ENCODE assay signal across 8 mouse cellular contexts in the genomic region with DNA sequence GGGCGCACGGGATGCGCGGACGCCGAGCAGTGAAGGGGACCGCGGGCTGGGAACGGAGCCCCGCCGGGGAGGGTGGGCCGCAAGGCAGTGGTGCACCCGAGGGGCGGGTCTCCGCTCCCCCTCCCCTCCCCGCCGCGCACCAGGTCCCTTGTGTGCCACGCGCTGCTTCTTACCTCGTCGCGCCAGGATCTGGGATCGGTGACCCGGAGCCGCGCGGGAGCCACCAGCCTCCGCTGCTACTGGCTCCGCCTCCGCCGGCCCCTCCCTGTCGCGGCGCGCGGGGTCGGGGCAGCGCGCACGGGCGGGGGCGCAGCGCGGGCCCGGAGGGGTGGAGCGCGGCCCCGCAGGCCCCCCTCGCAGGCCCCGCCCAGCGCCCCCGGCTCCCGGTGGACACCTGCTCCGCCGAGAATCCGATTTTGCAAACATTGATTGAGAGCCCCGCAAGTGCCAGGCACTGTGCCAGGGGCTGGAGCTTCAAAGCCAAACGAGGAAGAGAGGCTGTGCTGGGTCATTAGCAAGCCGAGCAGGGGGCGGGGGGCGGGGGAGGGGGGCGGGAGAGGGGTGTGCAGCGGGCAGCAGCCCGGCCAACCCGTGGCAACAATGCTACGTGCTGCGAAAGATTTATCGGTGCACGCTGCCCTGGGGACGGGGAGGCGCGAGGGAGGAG. TPM values are rescaled to one million over a fixed set of nuclear protein-coding genes. Genes with fewer than 3 reads are reported as not detected.
DNase-seq lines count a peak whose midpoint lies in the region; ATAC-seq and TF ChIP-seq lines count a peak whose summit lies in the region.

No protein-coding gene starts in this region.

- TF ChIP-seq CTCF in spleen, adult 2 months (IDR thresholded peaks at IDR 0.05; ENCODE audit: extremely low read depth, insufficient read depth, insufficient read length, insufficient replicate concordance): no peak
- no peak for TF ChIP-seq CTCF in liver, adult 2 months (IDR thresholded peaks at IDR 0.05; ENCODE audit: low read depth, low read length)
- TF ChIP-seq CTCF in thymus, adult 2 months (IDR thresholded peaks at IDR 0.05; ENCODE audit: borderline replicate concordance, control insufficient read depth, extremely low read depth, insufficient read depth, low read length, poor library complexity): no peak

- H3K9ac ChIP-seq in embryonic facial prominence, embryonic 13.5 days: peak overlapping the region; percentile 75
- H3K9ac ChIP-seq in heart, embryonic 11.5 days (ENCODE audit: low read depth, low read length): peak overlapping the region; percentile 79
- H3K9ac ChIP-seq in liver, adult 2 months (ENCODE audit: low read depth, low read length): peak overlapping the region; percentile 76
- peak overlapping the region; percentile 76 for H3K9ac ChIP-seq in neural tube, embryonic 11.5 days (ENCODE audit: low read length)

- H3K79me2 ChIP-seq in liver, adult 2 months (ENCODE audit: control insufficient read depth, insufficient read depth, low read length): no peaks in the 10 kb centered on the region

- ATAC-seq in embryonic facial prominence, embryonic 13.5 days (ENCODE audit: insufficient number of reproducible peaks, insufficient read depth, low FRiP score, low TSS enrichment, low read depth): peak; percentile 45; the same call in 1 of the 2 replicates
- ATAC-seq in heart, embryonic 11.5 days (replicated peaks; ENCODE audit: insufficient number of reproducible peaks, low FRiP score, low TSS enrichment): peak; percentile 70
- peak; percentile 89 for ATAC-seq in neural tube, embryonic 11.5 days (ENCODE audit: insufficient read depth, low FRiP score, low TSS enrichment)

- peak overlapping the region; percentile 45; the same call in 1 of the 2 replicates for H3K4me3 ChIP-seq in spleen, adult 2 months (ENCODE audit: extremely low read depth, insufficient read depth, insufficient read length)
- H3K4me3 ChIP-seq in embryonic facial prominence, embryonic 13.5 days: peak overlapping the region; percentile 64
- peak overlapping the region; percentile 67 for H3K4me3 ChIP-seq in heart, embryonic 11.5 days (ENCODE audit: low read depth, low read length)
- peak overlapping the region; percentile 67 for H3K4me3 ChIP-seq in liver, adult 2 months (ENCODE audit: insufficient read depth, low read depth, low read length)
- H3K4me3 ChIP-seq in neural tube, embryonic 11.5 days (ENCODE audit: low read depth, low read length): peak overlapping the region; percentile 50
- peak overlapping the region; percentile 28 for H3K4me3 ChIP-seq in thymus, adult 2 months (ENCODE audit: control insufficient read depth, insufficient read depth, low read length)

- no peak overlapping the region for H3K27ac ChIP-seq in spleen, adult 2 months (ENCODE audit: insufficient read depth, low read length)
- H3K27ac ChIP-seq in embryonic facial prominence, embryonic 13.5 days: peak overlapping the region; percentile 33; the same call in 1 of the 2 replicates
- H3K27ac ChIP-seq in heart, embryonic 11.5 days (ENCODE audit: low read depth, low read length): no peak overlapping the region; the same call in 1 of the 2 replicates
- no peak overlapping the region for H3K27ac ChIP-seq in liver, adult 2 months (replicated peaks; ENCODE audit: insufficient read depth, low read depth, low read length)
- H3K27ac ChIP-seq in neural tube, embryonic 11.5 days (ENCODE audit: low read depth, low read length): peak overlapping the region; percentile 95
- H3K27ac ChIP-seq in thymus, adult 2 months (ENCODE audit: control insufficient read depth, insufficient read depth, low read length): no peak overlapping the region

- TF ChIP-seq POLR2A in spleen, adult 2 months (IDR thresholded peaks at IDR 0.05; ENCODE audit: low read depth, low read length): no peak
- TF ChIP-seq POLR2A in liver, adult 2 months (IDR thresholded peaks at IDR 0.05; ENCODE audit: extremely low read depth, insufficient read depth, low read length): no peak
- TF ChIP-seq POLR2A in thymus, adult 2 months (IDR thresholded peaks at IDR 0.05; ENCODE audit: control insufficient read depth, extremely low read depth, insufficient read depth, low read length, poor library complexity): no peak

- peak overlapping the region; percentile 92 for H3K4me2 ChIP-seq in embryonic facial prominence, embryonic 13.5 days
- peak overlapping the region; percentile 92 for H3K4me2 ChIP-seq in heart, embryonic 11.5 days
- H3K4me2 ChIP-seq in neural tube, embryonic 11.5 days (ENCODE audit: low read depth): peak overlapping the region; percentile 88

- peaks cover 4% of the 10 kb centered on the region; the same call in 1 of the 2 replicates for H3K4me1 ChIP-seq in spleen, adult 2 months (ENCODE audit: control insufficient read depth, insufficient read depth, insufficient read length)
- H3K4me1 ChIP-seq in embryonic facial prominence, embryonic 13.5 days: peaks cover 14% of the 10 kb centered on the region; the same call in 1 of the 2 replicates
- peaks cover 14% of the 10 kb centered on the region for H3K4me1 ChIP-seq in heart, embryonic 11.5 days (ENCODE audit: control insufficient read depth, insufficient read depth, low read length)
- H3K4me1 ChIP-seq in liver, adult 2 months (ENCODE audit: control insufficient read depth, insufficient read depth, low read length): peaks cover 1% of the 10 kb centered on the region; the same call in 1 of the 2 replicates
- H3K4me1 ChIP-seq in neural tube, embryonic 11.5 days (ENCODE audit: control insufficient read depth, insufficient read depth, low read length): peaks cover 29% of the 10 kb centered on the region
- peaks cover 3% of the 10 kb centered on the region; the same call in 1 of the 2 replicates for H3K4me1 ChIP-seq in thymus, adult 2 months (replicated peaks; ENCODE audit: control insufficient read depth, insufficient read depth, low read length)

- no peaks in the 10 kb centered on the region for H3K36me3 ChIP-seq in spleen, adult 2 months (ENCODE audit: control insufficient read depth, insufficient read depth, low read length)
- H3K36me3 ChIP-seq in embryonic facial prominence, embryonic 13.5 days: no peaks in the 10 kb centered on the region
- H3K36me3 ChIP-seq in heart, embryonic 11.5 days (ENCODE audit: control insufficient read depth, insufficient read depth, low read length): no peaks in the 10 kb centered on the region
- no peaks in the 10 kb centered on the region for H3K36me3 ChIP-seq in liver, adult 2 months (ENCODE audit: control insufficient read depth, insufficient read depth, low read length)
- H3K36me3 ChIP-seq in neural tube, embryonic 11.5 days (ENCODE audit: control insufficient read depth, insufficient read depth, low read length): no peaks in the 10 kb centered on the region
- H3K36me3 ChIP-seq in thymus, adult 2 months (ENCODE audit: control insufficient read depth, insufficient read depth, low read length): no peaks in the 10 kb centered on the region

- H3K27me3 ChIP-seq in spleen, adult 2 months (ENCODE audit: control insufficient read depth, insufficient read depth, low read length): peaks cover 11% of the 10 kb centered on the region
- H3K27me3 ChIP-seq in embryonic facial prominence, embryonic 13.5 days: 0 out of 2 replicates have a peak, but pooled peaks cover 12% of the 10 kb centered on the region
- H3K27me3 ChIP-seq in heart, embryonic 11.5 days (ENCODE audit: control insufficient read depth, insufficient read depth, low read length): peaks cover 15% of the 10 kb centered on the region
- H3K27me3 ChIP-seq in liver, adult 2 months (ENCODE audit: control insufficient read depth, insufficient read depth, low read length): 0 out of 2 replicates have a peak, but pooled peaks cover 3% of the 10 kb centered on the region
- H3K27me3 ChIP-seq in neural tube, embryonic 11.5 days (ENCODE audit: control insufficient read depth, insufficient read depth, low read length): no peaks in the 10 kb centered on the region
- H3K27me3 ChIP-seq in thymus, adult 2 months (ENCODE audit: control insufficient read depth, insufficient read depth, low read length): peaks cover 2% of the 10 kb centered on the region; the same call in 1 of the 2 replicates

- no peaks in the 10 kb centered on the region for H3K9me3 ChIP-seq in embryonic facial prominence, embryonic 13.5 days
- H3K9me3 ChIP-seq in heart, embryonic 11.5 days (replicated peaks; ENCODE audit: control insufficient read depth, low read length): no peaks in the 10 kb centered on the region
- no peaks in the 10 kb centered on the region for H3K9me3 ChIP-seq in neural tube, embryonic 11.5 days (ENCODE audit: control insufficient read depth, low read length)

- WGBS in spleen, adult 2 months: 3% methylated on average over 47 of the region's 73 CpGs
- under 1% methylated on average over 73 of the region's 73 CpGs for WGBS in embryonic facial prominence, embryonic 13.5 days
- WGBS in heart, embryonic 11.5 days (ENCODE audit: insufficient replicate concordance): 0% methylated on average over 41 of the region's 73 CpGs
- WGBS in liver, adult 2 months: 1% methylated on average over 56 of the region's 73 CpGs
- WGBS in neural tube, embryonic 11.5 days: 1% methylated on average over 44 of the region's 73 CpGs
- WGBS in thymus, adult 2 months: 1% methylated on average over 63 of the region's 73 CpGs

- DNase-seq in spleen, adult 2 months (ENCODE audit: low read depth in 1 of 2, low spot score in 2 of 2): peak in 1 of 2 experiments; percentile 8
- no peak for DNase-seq in spleen, adult 12 weeks (ENCODE audit: low spot score)
- peak; percentile 55 for DNase-seq in kidney, adult 9 months
- DNase-seq in liver, adult 2 months (ENCODE audit: extremely low read depth, low read depth, low spot score): peak; percentile 23
- peak; percentile 89 for DNase-seq in neural tube, embryonic 11.5 days (ENCODE audit: low spot score)
- DNase-seq in thymus, adult 2 months: peak; percentile 26

RNA-seq across cellular contexts. Expression of a gene that starts 1.4 kb away (rescaled TPM):
- polyA plus RNA-seq in spleen, adult 2 months (2012; rRNA removed): 2.1 and 2.7 TPM in 2 replicates
- 4.3 and 4.9 TPM in 2 replicates for polyA plus RNA-seq in embryonic facial prominence, embryonic 13.5 days (2015; fragmentation: Nextera tagmentation; extraction: Ambion mirVana)
- 2.7 and 3.4 TPM in 2 replicates for polyA plus RNA-seq in heart, embryonic 11.5 days (2014; fragmentation: Nextera tagmentation; extraction: Ambion mirVana)
- total RNA-seq in liver, adult 2 months (2014; rRNA removed): 0.07 and 0.28 TPM in 2 replicates
- 0.06 and 0.19 TPM in 2 replicates for polyA plus RNA-seq in liver, adult 2 months (2012; rRNA removed)
- 28.1 and 35.1 TPM in 2 replicates for polyA plus RNA-seq in neural tube, embryonic 11.5 days (2014; fragmentation: Nextera tagmentation; extraction: Ambion mirVana)
- polyA plus RNA-seq in thymus, adult 2 months (2012; rRNA removed): 0.28 and 0.50 TPM in 2 replicates

RNA-seq across cellular contexts. Expression of a gene that starts 14.5 kb away (rescaled TPM):
- 12.3 and 12.8 TPM in 2 replicates for polyA plus RNA-seq in spleen, adult 2 months (2012; rRNA removed)
- polyA plus RNA-seq in embryonic facial prominence, embryonic 13.5 days (2015; fragmentation: Nextera tagmentation; extraction: Ambion mirVana): 0.45 and 0.66 TPM in 2 replicates
- polyA plus RNA-seq in heart, embryonic 11.5 days (2014; fragmentation: Nextera tagmentation; extraction: Ambion mirVana): 0.70 and 0.79 TPM in 2 replicates
- total RNA-seq in liver, adult 2 months (2014; rRNA removed): 8.4 and 11.1 TPM in 2 replicates
- polyA plus RNA-seq in liver, adult 2 months (2012; rRNA removed): 12.2 and 13.3 TPM in 2 replicates
- 0.12 and 0.26 TPM in 2 replicates for polyA plus RNA-seq in neural tube, embryonic 11.5 days (2014; fragmentation: Nextera tagmentation; extraction: Ambion mirVana)
- 12.5 and 18.3 TPM in 2 replicates for polyA plus RNA-seq in thymus, adult 2 months (2012; rRNA removed)

RNA-seq across cellular contexts. Expression of a gene that starts 40.0 kb away (rescaled TPM):
- polyA plus RNA-seq in spleen, adult 2 months (2012; rRNA removed): 46.5 and 65.0 TPM in 2 replicates
- 12.1 and 14.0 TPM in 2 replicates for polyA plus RNA-seq in embryonic facial prominence, embryonic 13.5 days (2015; fragmentation: Nextera tagmentation; extraction: Ambion mirVana)
- polyA plus RNA-seq in heart, embryonic 11.5 days (2014; fragmentation: Nextera tagmentation; extraction: Ambion mirVana): 49.2 and 49.4 TPM in 2 replicates
- 15.8 and 21.7 TPM in 2 replicates for total RNA-seq in liver, adult 2 months (2014; rRNA removed)
- polyA plus RNA-seq in liver, adult 2 months (2012; rRNA removed): 38.7 and 40.0 TPM in 2 replicates
- polyA plus RNA-seq in neural tube, embryonic 11.5 days (2014; fragmentation: Nextera tagmentation; extraction: Ambion mirVana): 14.0 and 15.3 TPM in 2 replicates
- polyA plus RNA-seq in thymus, adult 2 months (2012; rRNA removed): 12.3 and 19.7 TPM in 2 replicates

RNA-seq across cellular contexts. Expression of a gene that starts 42.7 kb away (rescaled TPM):
- not detected in 2 replicates for polyA plus RNA-seq in spleen, adult 2 months (2012; rRNA removed)
- polyA plus RNA-seq in embryonic facial prominence, embryonic 13.5 days (2015; fragmentation: Nextera tagmentation; extraction: Ambion mirVana): not detected in 2 replicates
- polyA plus RNA-seq in heart, embryonic 11.5 days (2014; fragmentation: Nextera tagmentation; extraction: Ambion mirVana): not detected in 2 replicates
- total RNA-seq in liver, adult 2 months (2014; rRNA removed): not detected in 2 replicates
- not detected in 2 replicates for polyA plus RNA-seq in liver, adult 2 months (2012; rRNA removed)
- polyA plus RNA-seq in neural tube, embryonic 11.5 days (2014; fragmentation: Nextera tagmentation; extraction: Ambion mirVana): not detected in 2 replicates
- not detected in 2 replicates for polyA plus RNA-seq in thymus, adult 2 months (2012; rRNA removed)

Comparison
In these comparisons a context has a peak if more than half of its experiments do, and no peak if none do; other contexts are left out.
1. H3K27ac ChIP-seq: peak in embryonic facial prominence, embryonic 13.5 days (single experiment) and neural tube, embryonic 11.5 days (single experiment); none in spleen, adult 2 months (single experiment), heart, embryonic 11.5 days (single experiment), liver, adult 2 months (single experiment) and thymus, adult 2 months (single experiment).
2. Peak in every context shown above with its lines, with median percentiles within 50 percentile points of each other: H3K4me3 ChIP-seq, ATAC-seq, H3K4me2 ChIP-seq and H3K9ac ChIP-seq.